Mouse (Mus musculus) hindbrain, embryonic 13.5 days (tissue): ENCODE results near the gene Fam19a2. TPM values are rescaled to one million over a fixed set of nuclear protein-coding genes. Genes with fewer than 3 reads are reported as not detected.

ENCODE experiments used
- ATAC-seq: fragments of 200-750 bp; cut with Nextera tagmentation; 2 replicates; pipeline ENCODE4 v1.8.0; 2017; ENCODE audit warnings: moderate TSS enrichment; ENCODE audit not compliant: low FRiP score
- H3K27ac ChIP-seq: fragments of 300-500 bp; sonication (generic); 2 replicates; pipeline ENCODE4 v1.5.1; 2015; ENCODE audit warnings: inconsistent platforms, mild to moderate bottlenecking, moderate library complexity
- H3K27me3 ChIP-seq: fragments of 300-500 bp; sonication (generic); 2 replicates; pipeline ENCODE4 v1.6.1; 2015; ENCODE audit warnings: mild to moderate bottlenecking, inconsistent platforms
- H3K36me3 ChIP-seq: fragments of 300-500 bp; sonication (generic); 2 replicates; pipeline ENCODE4 v1.6.1; 2015; ENCODE audit warnings: mild to moderate bottlenecking, inconsistent platforms
- H3K4me1 ChIP-seq: fragments of 300-500 bp; sonication (generic); replicated peaks from 2 replicates; pipeline ENCODE4 v1.6.1; 2015; ENCODE audit warnings: inconsistent platforms
- H3K4me2 ChIP-seq: fragments of 300-500 bp; sonication (generic); 2 replicates; pipeline ENCODE4 v1.6.1; 2015; ENCODE audit warnings: inconsistent platforms, mild to moderate bottlenecking, moderate library complexity
- H3K4me3 ChIP-seq: fragments of 300-500 bp; sonication (generic); 2 replicates; pipeline ENCODE4 v1.5.1; 2015; ENCODE audit warnings: mild to moderate bottlenecking, inconsistent platforms
- H3K9ac ChIP-seq: fragments of 300-500 bp; sonication (generic); 2 replicates; pipeline ENCODE4 v1.6.1; 2015; ENCODE audit warnings: mild to moderate bottlenecking, inconsistent platforms
- H3K9me3 ChIP-seq: fragments of 300-500 bp; sonication (generic); 2 replicates; pipeline ENCODE4 v1.6.1; 2016; ENCODE audit warnings: inconsistent platforms
- WGBS: fragments of 180-500 bp; shearing (Covaris S2); methylation state at CpG from one replicate; pipeline ENCODE4 v1.1.7; 2015; 5-methylcytosine and 5-hydroxymethylcytosine counted together
- polyA plus RNA-seq: library from polyadenylated mRNA; unstranded; fragments of >200 nt; fragmentation: Nextera tagmentation; extraction: Ambion mirVana; gene quantifications from 2 replicates; pipeline ENCODE4 v1.2.1, GENCODE M21; 2015

Gene Fam19a2
- polyA plus RNA-seq, 1 experiment from 2014 or later = 39.0 TPM

DNA sequence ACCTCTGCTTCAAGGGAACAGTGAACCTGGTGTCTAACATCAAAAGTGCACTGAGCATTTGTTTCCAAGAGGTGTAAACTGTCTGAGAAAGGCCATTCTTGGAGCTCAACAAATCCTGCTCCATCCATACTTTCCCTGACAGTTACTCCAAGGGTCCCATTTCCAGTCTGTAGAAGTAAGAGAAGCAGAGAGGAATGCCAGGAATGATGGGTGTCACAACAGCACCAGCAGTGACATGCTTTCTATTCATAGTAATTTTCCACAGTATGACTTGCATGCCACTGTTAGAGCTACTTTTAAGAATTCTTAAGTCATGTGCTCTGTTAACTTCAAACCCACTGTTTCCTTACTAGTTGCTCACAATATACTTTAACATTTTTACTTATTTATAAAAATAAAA, 331.2 kb downstream of the Fam19a2 start:
- H3K27ac ChIP-seq = no peak overlapping the region
- H3K27me3 ChIP-seq = no peaks in the 10 kb centered on the region
- H3K4me1 ChIP-seq = no peaks in the 10 kb centered on the region
- no peaks in the 10 kb centered on the region for H3K36me3 ChIP-seq
- ATAC-seq = no peak
- no peak overlapping the region for H3K4me2 ChIP-seq
- no peak overlapping the region for H3K4me3 ChIP-seq
- no peak overlapping the region for H3K9ac ChIP-seq
- no peaks in the 10 kb centered on the region for H3K9me3 ChIP-seq

DNA sequence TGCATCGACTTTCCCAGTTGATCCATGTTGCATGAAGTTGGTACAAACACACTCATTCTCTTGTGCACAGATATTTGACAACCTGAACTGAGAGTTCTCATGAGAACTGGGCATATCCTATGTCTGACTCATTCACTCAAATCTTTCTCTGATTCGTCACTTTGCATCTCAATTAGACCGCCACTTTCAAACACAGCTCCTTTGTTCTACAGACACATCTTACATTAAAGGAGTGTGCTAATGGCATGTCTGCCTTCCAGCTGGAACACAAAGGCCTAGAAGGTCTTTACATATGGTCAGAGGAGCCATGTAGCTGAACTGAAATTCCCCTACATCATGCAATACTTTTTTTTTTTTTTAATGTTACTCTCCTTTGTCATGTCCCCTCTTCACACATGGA, 333.3 kb downstream of the Fam19a2 start:
- no peak for ATAC-seq
- H3K4me3 ChIP-seq = no peak overlapping the region
- 56% methylated on average over 3 of the region's 3 CpGs for WGBS
- H3K27ac ChIP-seq = no peak overlapping the region
- no peaks in the 10 kb centered on the region for H3K9me3 ChIP-seq
- H3K36me3 ChIP-seq = no peaks in the 10 kb centered on the region
- no peak overlapping the region for H3K4me2 ChIP-seq
- no peak overlapping the region for H3K9ac ChIP-seq
- H3K27me3 ChIP-seq = no peaks in the 10 kb centered on the region
- H3K4me1 ChIP-seq = no peaks in the 10 kb centered on the region

DNA sequence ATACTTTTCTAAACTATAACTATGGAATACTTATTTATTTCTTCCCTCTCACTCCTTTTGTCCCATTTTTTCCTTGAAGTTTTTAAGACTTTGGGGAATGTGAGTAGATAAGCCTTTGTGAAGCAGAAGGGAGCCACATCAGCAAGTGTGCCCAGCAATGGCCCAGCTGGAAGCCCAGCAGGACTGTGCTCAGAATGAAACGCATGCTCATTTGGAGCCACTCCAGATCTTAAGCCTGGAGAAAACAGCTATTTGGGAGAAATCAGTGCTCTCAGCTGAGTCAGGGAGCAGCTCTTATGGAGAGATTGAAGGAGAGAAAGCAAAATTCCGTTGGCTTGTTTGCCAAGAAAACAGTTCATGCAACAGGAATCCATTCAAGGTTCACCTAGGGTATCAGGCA, 341.9 kb downstream of the Fam19a2 start:
- ATAC-seq = no peak
- Histone ChIP-seq H3K27me3 (no peaks in the 10 kb centered on the region), H3K9me3 (no peaks in the 10 kb centered on the region), H3K4me2 (no peak overlapping the region), H3K27ac (no peak overlapping the region), H3K9ac (no peak overlapping the region), H3K4me1 (no peaks in the 10 kb centered on the region), H3K4me3 (no peak overlapping the region), H3K36me3 (no peaks in the 10 kb centered on the region)
- 31% methylated on average over 2 of the region's 2 CpGs for WGBS

DNA sequence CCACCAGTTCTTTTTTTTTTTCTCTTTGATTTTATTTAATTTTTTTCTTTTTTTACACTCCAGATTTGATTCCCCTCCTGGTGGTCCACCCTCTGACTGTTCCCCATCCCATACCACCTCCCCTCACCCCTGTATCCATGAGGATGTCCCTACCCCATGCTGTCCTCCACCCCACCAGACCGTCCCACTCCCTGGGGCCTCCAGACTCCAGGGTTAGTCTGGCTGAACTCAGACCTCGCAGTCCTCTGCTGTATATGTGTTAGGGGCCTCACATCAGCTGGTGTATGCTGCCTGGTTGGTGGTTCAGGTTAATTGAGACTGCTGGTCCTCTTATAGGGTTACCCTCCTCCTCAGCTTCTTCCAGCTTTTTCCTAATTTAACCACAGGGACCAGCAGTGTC, 362.9 kb downstream of the Fam19a2 start:
- Histone ChIP-seq H3K4me3 (no peak overlapping the region), H3K9me3 (no peaks in the 10 kb centered on the region), H3K9ac (no peak overlapping the region), H3K27me3 (no peaks in the 10 kb centered on the region), H3K4me2 (no peak overlapping the region), H3K4me1 (0 out of 2 replicates have a peak, but pooled peaks cover 3% of the 10 kb centered on the region), H3K36me3 (no peaks in the 10 kb centered on the region), H3K27ac (no peak overlapping the region)
- ATAC-seq = no peak
- 77% methylated on average over 2 of the region's 2 CpGs for WGBS

DNA sequence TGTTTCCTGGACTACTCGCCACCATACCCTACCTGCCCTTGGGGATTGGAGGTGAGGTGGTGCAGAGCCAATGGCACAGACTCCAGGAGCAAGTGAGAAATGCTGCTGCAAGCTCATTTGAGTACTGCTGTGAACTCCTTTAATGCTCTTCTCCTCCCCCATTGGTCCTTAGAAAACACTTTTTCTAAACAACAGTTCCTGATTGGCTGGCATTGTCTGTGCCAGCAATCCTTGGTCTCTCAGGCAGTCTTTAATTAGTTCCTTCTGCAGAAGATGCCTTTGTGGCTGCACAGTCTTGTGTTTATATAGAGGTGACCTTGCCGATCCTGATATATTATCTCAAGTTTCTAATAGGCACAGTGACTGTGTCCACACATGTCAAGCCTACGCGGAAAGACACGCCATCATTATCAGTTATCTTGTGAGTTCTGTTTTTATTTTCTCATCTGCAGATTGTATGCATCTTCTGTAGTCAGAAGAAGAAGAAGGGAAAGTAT, 365.5 kb downstream of the Fam19a2 start:
- ATAC-seq = no peak
- H3K4me2 ChIP-seq = no peak overlapping the region
- no peaks in the 10 kb centered on the region for H3K27me3 ChIP-seq
- no peaks in the 10 kb centered on the region for H3K36me3 ChIP-seq
- H3K27ac ChIP-seq = no peak overlapping the region
- no peaks in the 10 kb centered on the region for H3K9me3 ChIP-seq
- H3K9ac ChIP-seq = no peak overlapping the region
- no peak overlapping the region for H3K4me3 ChIP-seq
- WGBS = 85% methylated on average over 5 of the region's 5 CpGs
- 0 out of 2 replicates have a peak, but pooled peaks cover under 1% of the 10 kb centered on the region for H3K4me1 ChIP-seq

DNA sequence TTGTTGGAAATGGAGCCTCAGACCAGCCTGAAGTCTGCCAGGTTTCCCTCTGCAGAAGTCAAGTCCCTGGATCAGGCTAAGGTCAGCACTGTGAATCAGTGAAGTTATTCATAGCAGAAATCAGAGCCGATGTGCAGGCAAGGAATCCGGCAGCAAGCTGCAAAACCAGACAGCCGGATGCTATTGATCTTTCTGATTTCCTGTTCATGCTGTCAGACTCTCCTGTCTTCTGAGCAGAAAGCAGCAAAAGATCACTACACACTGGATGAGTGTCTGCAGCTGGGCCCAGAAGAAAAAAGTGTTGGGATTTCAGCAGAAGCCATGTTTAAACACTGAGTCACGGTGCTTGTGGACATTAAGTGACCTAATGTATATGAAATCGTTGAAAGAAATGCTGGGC, 368.2 kb downstream of the Fam19a2 start:
- Histone ChIP-seq H3K4me3 (no peak overlapping the region), H3K36me3 (no peaks in the 10 kb centered on the region), H3K4me2 (no peak overlapping the region), H3K9ac (no peak overlapping the region), H3K9me3 (no peaks in the 10 kb centered on the region), H3K4me1 (no peaks in the 10 kb centered on the region), H3K27ac (no peak overlapping the region; the same call in 1 of the 2 replicates), H3K27me3 (no peaks in the 10 kb centered on the region)
- no peak for ATAC-seq
- 76% methylated on average over 5 of the region's 5 CpGs for WGBS

DNA sequence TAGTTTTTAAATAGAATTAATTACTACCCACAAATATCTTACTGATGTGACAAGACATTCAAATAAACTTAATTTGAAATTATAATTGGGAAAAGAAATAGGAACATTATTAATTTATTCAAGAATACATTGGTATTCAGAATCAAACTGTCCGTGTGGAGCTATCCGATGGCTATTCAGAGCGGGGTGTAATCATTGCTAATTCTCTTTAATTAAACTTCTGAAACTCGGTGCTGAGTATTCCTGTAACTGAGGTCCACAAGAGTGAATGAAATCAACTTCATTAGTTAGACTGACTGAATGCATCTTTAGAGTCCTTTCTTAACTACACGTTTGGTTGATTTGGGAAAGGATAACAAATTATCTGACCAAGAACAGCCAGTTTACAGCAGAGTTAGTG, 372.9 kb downstream of the Fam19a2 start:
- Histone ChIP-seq H3K9ac (no peak overlapping the region), H3K27me3 (no peaks in the 10 kb centered on the region)
- 70% methylated on average over 5 of the region's 5 CpGs for WGBS

DNA sequence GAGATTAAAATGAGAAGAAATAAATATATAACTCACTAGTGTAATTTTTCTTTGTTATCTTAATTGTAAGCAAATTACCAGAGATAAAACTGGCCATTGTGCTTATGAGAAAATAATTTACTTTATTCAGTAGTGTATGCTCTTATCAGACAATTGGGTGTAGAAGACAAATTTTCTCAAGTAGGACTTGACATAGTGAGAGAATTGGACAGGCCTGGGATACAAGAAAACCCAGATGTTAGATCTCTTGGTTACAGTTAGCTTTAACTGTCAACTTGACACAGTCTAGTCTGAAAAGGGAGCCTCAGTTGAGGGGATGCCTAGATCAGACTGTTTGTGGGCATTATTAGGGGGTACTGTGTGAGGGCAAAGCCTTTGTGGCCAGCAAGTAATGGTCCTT, 373.7 kb downstream of the Fam19a2 start:
- no peaks in the 10 kb centered on the region for H3K27me3 ChIP-seq
- H3K9me3 ChIP-seq = no peaks in the 10 kb centered on the region
- no peak overlapping the region for H3K4me2 ChIP-seq
- H3K9ac ChIP-seq = no peak overlapping the region
- H3K27ac ChIP-seq = no peak overlapping the region
- H3K4me1 ChIP-seq = no peaks in the 10 kb centered on the region
- H3K36me3 ChIP-seq = no peaks in the 10 kb centered on the region
- no peak overlapping the region for H3K4me3 ChIP-seq
- ATAC-seq = no peak

More for the DNA sequence above, 372.9 kb downstream of the Fam19a2 start:
- no peak overlapping the region for H3K4me2 ChIP-seq
- H3K4me3 ChIP-seq = no peak overlapping the region
- no peak for ATAC-seq
- no peaks in the 10 kb centered on the region for H3K4me1 ChIP-seq
- no peak overlapping the region for H3K27ac ChIP-seq
- no peaks in the 10 kb centered on the region for H3K9me3 ChIP-seq
- H3K36me3 ChIP-seq = no peaks in the 10 kb centered on the region

DNA sequence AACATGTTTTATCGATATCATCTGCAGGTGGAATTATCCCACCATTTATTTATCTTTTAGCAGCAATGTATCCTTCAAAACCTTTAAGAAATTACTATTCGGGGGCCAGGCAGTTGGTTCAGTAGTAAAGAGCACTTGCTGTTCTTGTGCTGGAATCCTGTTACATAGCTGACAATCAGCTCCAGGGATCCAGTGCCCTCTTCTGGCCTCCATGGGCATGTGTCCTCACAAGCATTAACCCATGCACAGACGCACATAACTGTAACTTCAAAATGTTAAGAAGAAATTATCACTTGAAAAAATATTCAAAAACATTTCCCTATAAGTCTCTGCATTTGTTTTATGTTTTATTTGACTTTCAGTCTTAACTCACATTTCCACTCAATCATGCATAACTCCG, 381.8 kb downstream of the Fam19a2 start:
- Histone ChIP-seq H3K4me2 (no peak overlapping the region), H3K4me1 (no peaks in the 10 kb centered on the region), H3K9me3 (no peaks in the 10 kb centered on the region), H3K9ac (no peak overlapping the region), H3K4me3 (no peak overlapping the region), H3K27me3 (no peaks in the 10 kb centered on the region), H3K36me3 (no peaks in the 10 kb centered on the region), H3K27ac (no peak overlapping the region)
- 93% methylated on average over 4 of the region's 4 CpGs for WGBS
- ATAC-seq = no peak

DNA sequence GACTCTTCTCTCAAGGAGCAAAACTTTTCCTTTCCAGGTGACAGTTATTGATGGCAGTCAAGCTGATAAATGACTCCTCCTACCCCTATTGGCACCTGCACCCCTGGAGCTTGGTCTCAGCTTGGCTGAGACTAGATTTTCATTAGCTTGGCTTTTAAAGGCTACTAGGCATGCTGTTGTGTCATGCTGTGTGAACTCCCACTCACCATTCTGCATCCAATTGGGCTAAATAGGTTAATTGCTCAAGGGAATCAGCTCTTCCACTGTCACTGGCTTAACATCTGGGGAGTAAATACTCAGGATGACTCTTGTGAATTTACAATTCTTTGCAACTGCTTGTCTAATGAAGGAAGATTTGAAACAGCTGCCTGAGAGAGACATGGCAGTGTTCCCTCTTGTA, 407.4 kb downstream of the Fam19a2 start:
- Histone ChIP-seq H3K4me2 (no peak overlapping the region), H3K9ac (no peak overlapping the region), H3K27me3 (no peaks in the 10 kb centered on the region), H3K4me3 (no peak overlapping the region), H3K9me3 (no peaks in the 10 kb centered on the region), H3K4me1 (0 out of 2 replicates have a peak, but pooled peaks cover 4% of the 10 kb centered on the region), H3K36me3 (no peaks in the 10 kb centered on the region), H3K27ac (no peak overlapping the region)
- no peak for ATAC-seq

DNA sequence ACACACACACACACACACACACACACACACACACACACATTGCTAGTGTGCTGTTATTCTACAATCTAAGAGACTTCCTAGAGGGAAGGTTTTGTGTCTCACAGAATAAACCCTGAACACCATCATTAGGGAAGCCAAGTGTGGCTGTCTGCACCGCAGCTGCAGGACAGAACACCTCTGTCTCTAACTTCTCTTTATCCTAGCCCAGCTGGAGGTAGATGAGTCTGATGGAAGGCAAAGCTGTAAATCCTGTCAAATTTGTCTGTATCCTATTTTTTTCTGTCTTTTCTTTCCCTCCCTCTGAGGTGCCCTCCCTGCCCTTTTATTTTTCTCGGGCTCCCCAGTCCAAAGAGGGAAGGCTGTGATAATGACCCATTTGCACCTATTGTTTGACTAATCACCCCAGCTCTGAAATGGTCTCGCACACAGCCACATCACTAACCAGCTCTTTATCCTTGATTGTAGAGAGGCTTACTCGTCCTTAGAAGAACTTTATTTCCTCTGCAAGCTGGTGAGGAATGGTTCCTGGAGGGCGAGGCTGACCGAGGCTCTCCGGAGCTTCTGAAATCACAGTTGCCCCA, 414.6 kb downstream of the Fam19a2 start:
- H3K9ac ChIP-seq = no peak overlapping the region
- 7% methylated on average over 7 of the region's 7 CpGs for WGBS
- no peak overlapping the region for H3K4me2 ChIP-seq
- no peak overlapping the region for H3K4me3 ChIP-seq
- H3K36me3 ChIP-seq = no peaks in the 10 kb centered on the region
- no peaks in the 10 kb centered on the region for H3K27me3 ChIP-seq
- H3K4me1 ChIP-seq = peaks cover 6% of the 10 kb centered on the region; the same call in 1 of the 2 replicates
- H3K27ac ChIP-seq = no peak overlapping the region
- H3K9me3 ChIP-seq = no peaks in the 10 kb centered on the region
- no peak for ATAC-seq

DNA sequence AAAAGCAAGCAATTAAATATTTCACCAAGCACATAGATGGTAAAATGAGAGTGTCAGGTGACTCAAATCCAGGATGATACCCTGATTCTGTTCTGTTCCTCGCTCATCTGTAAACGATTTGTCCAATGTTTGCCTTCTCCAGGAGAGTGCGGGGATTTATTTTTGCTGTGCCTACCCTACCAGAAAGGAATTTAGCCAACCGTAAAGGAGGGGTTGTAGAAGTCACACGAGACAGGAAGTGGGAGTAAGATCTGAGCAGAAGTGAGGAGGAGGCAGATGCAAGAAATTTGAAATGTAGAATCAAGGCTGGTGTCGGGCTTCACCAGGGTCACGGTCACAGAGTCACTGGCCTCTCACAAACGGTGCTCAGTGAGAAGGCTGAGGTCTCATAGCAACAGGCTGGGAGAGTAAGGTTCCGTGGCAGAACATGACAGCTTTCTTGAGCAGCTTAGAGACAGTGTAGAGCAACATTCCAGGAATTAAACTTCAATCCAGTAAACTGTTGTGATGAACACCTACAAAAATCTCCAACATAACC, 419.0 kb downstream of the Fam19a2 start:
- WGBS = 72% methylated on average over 9 of the region's 9 CpGs
- Histone ChIP-seq H3K27me3 (no peaks in the 10 kb centered on the region), H3K27ac (no peak overlapping the region), H3K9ac (no peak overlapping the region), H3K4me1 (peaks cover 6% of the 10 kb centered on the region; the same call in 1 of the 2 replicates), H3K9me3 (no peaks in the 10 kb centered on the region), H3K4me3 (no peak overlapping the region), H3K36me3 (no peaks in the 10 kb centered on the region), H3K4me2 (no peak overlapping the region)
- ATAC-seq = no peak

DNA sequence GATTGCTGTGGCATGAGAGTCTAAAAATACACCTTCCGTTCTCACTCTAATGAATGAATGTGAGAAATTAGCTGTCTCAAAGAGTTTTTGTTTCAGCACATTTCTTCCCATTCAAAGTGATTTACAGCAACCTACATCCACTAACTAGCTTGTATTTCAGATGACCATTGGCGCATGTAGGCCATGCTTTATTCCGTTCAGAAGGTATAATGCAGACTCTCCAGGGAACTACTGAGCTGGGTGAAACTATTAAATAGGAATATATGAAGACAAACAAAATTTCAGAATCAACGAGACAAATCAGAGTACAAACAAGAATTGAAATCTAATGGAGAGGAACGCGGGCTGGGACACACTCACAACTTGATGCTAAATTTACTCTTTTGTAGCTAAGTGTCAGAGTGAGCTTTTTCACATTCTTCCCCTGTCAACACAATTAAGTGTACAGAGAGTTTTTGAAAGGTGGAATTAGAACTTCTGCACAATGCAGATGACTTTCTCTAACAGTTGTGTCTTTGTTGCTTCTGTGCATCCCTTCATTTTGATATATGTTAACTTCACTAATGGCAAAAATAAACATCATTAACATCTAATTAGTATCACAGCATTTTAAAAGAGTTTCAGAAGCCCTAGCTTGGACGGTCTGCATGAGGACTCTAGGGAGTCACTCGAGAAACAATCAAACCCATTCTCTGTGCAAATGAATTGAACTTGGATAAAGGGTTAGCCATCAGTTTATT, 428.6 kb downstream of the Fam19a2 start:
- ATAC-seq = no peak
- no peaks in the 10 kb centered on the region for H3K27me3 ChIP-seq
- no peaks in the 10 kb centered on the region for H3K4me1 ChIP-seq
- H3K36me3 ChIP-seq = no peaks in the 10 kb centered on the region
- H3K9ac ChIP-seq = no peak overlapping the region
- H3K27ac ChIP-seq = no peak overlapping the region
- no peak overlapping the region for H3K4me3 ChIP-seq
- H3K4me2 ChIP-seq = no peak overlapping the region
- 46% methylated on average over 8 of the region's 8 CpGs for WGBS
- no peaks in the 10 kb centered on the region for H3K9me3 ChIP-seq
